Mouse (Mus musculus) cerebellum, adult 2 months (tissue): ENCODE results near the gene Nin.

Source experiments
- CTCF ChIP-seq: fragments of 200-500 bp; IDR thresholded peaks from 2 replicates; pipeline ENCODE4 v1.5.1; 2011; ENCODE audit warnings: low read depth, mild to moderate bottlenecking, control low read depth, low read length, moderate library complexity, borderline replicate concordance; ENCODE audit not compliant: insufficient read depth
- POLR2A ChIP-seq: fragments of 200-500 bp; IDR thresholded peaks from 2 replicates; pipeline ENCODE4 v1.6.1; 2011; ENCODE audit warnings: low read length, control low read depth, borderline replicate concordance; ENCODE audit not compliant: insufficient read depth

- TF ChIP-seq POLR2A (no peak), CTCF (no peak)
These were observed 11.7 kb downstream of the Nin start for GRCm38 (mm10) chr12:70101823-70102222.
